Mouse (Mus musculus) heart, adult 2 months (tissue): ENCODE data around the gene Nudt6.

Experiments
- CTCF ChIP-seq: fragments of 200-600 bp; IDR thresholded peaks from 2 replicates; pipeline ENCODE4 v1.8.1; 2022; ENCODE audit warnings: antibody characterized with exemption, mild to moderate bottlenecking, moderate library complexity
- EP300 ChIP-seq: fragments of 200-500 bp; IDR thresholded peaks from 2 replicates; pipeline ENCODE4 v1.6.1; 2011; ENCODE audit warnings: low read depth, low read length, control low read depth; ENCODE audit not compliant: insufficient read depth
- POLR2A ChIP-seq: fragments of 200-500 bp; IDR thresholded peaks from 2 replicates; pipeline ENCODE4 v1.6.1; 2011; ENCODE audit warnings: mild to moderate bottlenecking, low read depth, low read length, control low read depth; ENCODE audit not compliant: insufficient read depth

DNA sequence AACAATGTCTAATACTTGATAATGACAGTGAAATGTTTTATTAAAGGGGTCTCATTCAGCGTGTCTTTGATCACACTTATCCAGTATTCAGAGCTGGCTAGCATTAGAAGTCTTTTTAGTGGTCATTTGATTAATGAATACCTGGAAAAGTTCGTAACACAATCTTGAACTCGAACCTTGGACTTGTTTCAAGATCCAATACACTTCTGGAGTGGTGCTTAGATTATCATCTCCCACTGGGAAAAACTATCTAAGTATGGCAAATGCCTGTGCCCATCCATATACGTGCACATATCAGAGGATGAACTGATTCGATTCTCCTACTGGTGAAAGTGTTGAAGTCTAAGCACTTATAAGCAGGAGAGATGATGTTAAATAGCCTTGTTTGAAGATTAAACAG lies 1.7 kb downstream of the Nudt6 start:
- TF ChIP-seq POLR2A (no peak), EP300 (no peak), CTCF (no peak)
